Mouse (Mus musculus) spleen, adult 2 months (tissue): ENCODE results near the gene Astn2. TPM values are rescaled to one million over a fixed set of nuclear protein-coding genes. Genes with fewer than 3 reads are reported as not detected.

Source experiments
- DNase-seq, 2 experiments: peaks; one replicate each; pipeline versions ENCODE4 v3.0.0 to v3.0.0-alpha.2; 2012 to 2021; ENCODE audit warnings: low spot score in 2 of 2, low read depth in 1 of 2
- H3K27ac ChIP-seq: fragments of 200-500 bp; 2 replicates; pipeline ENCODE4 v1.5.1; 2012; ENCODE audit warnings: low read length, inconsistent platforms; ENCODE audit not compliant: insufficient read depth
- H3K27me3 ChIP-seq: fragments of 200-500 bp; 2 replicates; pipeline ENCODE4 v1.6.1; 2012; ENCODE audit warnings: mild to moderate bottlenecking, moderate library complexity, low read length, inconsistent platforms; ENCODE audit not compliant: control insufficient read depth, insufficient read depth
- H3K36me3 ChIP-seq: fragments of 200-500 bp; 2 replicates; pipeline ENCODE4 v1.6.1; 2012; ENCODE audit warnings: mild to moderate bottlenecking, low read length, inconsistent platforms; ENCODE audit not compliant: control insufficient read depth, insufficient read depth
- H3K4me1 ChIP-seq: fragments of 200-500 bp; 2 replicates; pipeline ENCODE4 v1.6.1; 2011; ENCODE audit warnings: inconsistent platforms; ENCODE audit not compliant: control insufficient read depth, insufficient read depth, insufficient read length
- H3K4me3 ChIP-seq: fragments of 200-500 bp; 2 replicates; pipeline ENCODE4 v1.5.1; 2011; ENCODE audit warnings: mild to moderate bottlenecking, inconsistent platforms; ENCODE audit not compliant: insufficient read depth, insufficient read length; ENCODE audit errors: extremely low read depth
- CTCF ChIP-seq: fragments of 200-500 bp; IDR thresholded peaks from 2 replicates; pipeline ENCODE4 v1.5.1; 2011; ENCODE audit warnings: mild to moderate bottlenecking, inconsistent platforms; ENCODE audit not compliant: insufficient read depth, insufficient read length, insufficient replicate concordance; ENCODE audit errors: extremely low read depth
- POLR2A ChIP-seq: fragments of 200-500 bp; IDR thresholded peaks from 2 replicates; pipeline ENCODE4 v1.6.1; 2011; ENCODE audit warnings: low read depth, low read length, inconsistent platforms
- WGBS: fragments of 180-500 bp; shearing (Covaris S2); methylation state at CpG from one replicate; pipeline ENCODE4 v1.1.7; 2018; 5-methylcytosine and 5-hydroxymethylcytosine counted together
- polyA plus RNA-seq: library from polyadenylated mRNA; depleted of rRNA; stranded (reverse); fragments of >200 nt; gene quantifications from 2 replicates; pipeline ENCODE4 v1.2.3, GENCODE M21; 2012

Gene Astn2
- polyA plus RNA-seq, 1 experiment, result 3.9 TPM

- H3K27ac ChIP-seq, result no peak overlapping the region
- WGBS, result 79% methylated on average over 4 of the region's 4 CpGs
Observed at GRCm38 (mm10) chr4:65449171-65449570, 955.2 kb downstream of the Astn2 start.

GRCm38 (mm10) chr4:65441746-65442145, 962.7 kb downstream of the Astn2 start:
- H3K27me3 ChIP-seq, result no peaks in the 10 kb centered on the region
- WGBS, result 91% methylated on average over 4 of the region's 4 CpGs
- no peaks in the 10 kb centered on the region for H3K36me3 ChIP-seq
- H3K27ac ChIP-seq, result no peak overlapping the region
- no peaks in the 10 kb centered on the region for H3K4me1 ChIP-seq
- DNase-seq, result no peak
- TF ChIP-seq CTCF (no peak), POLR2A (no peak)
- no peak overlapping the region for H3K4me3 ChIP-seq

More at GRCm38 (mm10) chr4:65449171-65449570, 955.2 kb downstream of the Astn2 start:
- no peaks in the 10 kb centered on the region for H3K4me1 ChIP-seq
- H3K4me3 ChIP-seq, result no peak overlapping the region
- no peak for DNase-seq
- no peak for TF ChIP-seq POLR2A
- no peak for TF ChIP-seq CTCF
- no peaks in the 10 kb centered on the region for H3K36me3 ChIP-seq
- no peaks in the 10 kb centered on the region for H3K27me3 ChIP-seq

GRCm38 (mm10) chr4:65430804-65431203, 973.6 kb downstream of the Astn2 start:
- H3K4me1 ChIP-seq, result no peaks in the 10 kb centered on the region
- 75% methylated on average over 3 of the region's 3 CpGs for WGBS
- no peak overlapping the region for H3K4me3 ChIP-seq

GRCm38 (mm10) chr4:65427480-65427879, 976.9 kb downstream of the Astn2 start:
- Histone ChIP-seq H3K36me3 (no peaks in the 10 kb centered on the region), H3K27me3 (no peaks in the 10 kb centered on the region), H3K27ac (no peak overlapping the region), H3K4me1 (no peaks in the 10 kb centered on the region), H3K4me3 (no peak overlapping the region)
- TF ChIP-seq CTCF (no peak), POLR2A (no peak)
- DNase-seq, result no peak
- 81% methylated on average over 3 of the region's 3 CpGs for WGBS

More at GRCm38 (mm10) chr4:65430804-65431203, 973.6 kb downstream of the Astn2 start:
- Histone ChIP-seq H3K27me3 (no peaks in the 10 kb centered on the region), H3K27ac (no peak overlapping the region), H3K36me3 (no peaks in the 10 kb centered on the region)
- no peak for DNase-seq
- no peak for TF ChIP-seq CTCF
- TF ChIP-seq POLR2A, result no peak

- Histone ChIP-seq H3K4me3 (no peak overlapping the region), H3K36me3 (no peaks in the 10 kb centered on the region), H3K27ac (no peak overlapping the region), H3K27me3 (no peaks in the 10 kb centered on the region), H3K4me1 (no peaks in the 10 kb centered on the region)
- WGBS, result 83% methylated on average over 5 of the region's 5 CpGs
- TF ChIP-seq CTCF (no peak), POLR2A (no peak)
- no peak for DNase-seq
Observed at GRCm38 (mm10) chr4:65426437-65426836, 978.0 kb downstream of the Astn2 start.

- TF ChIP-seq CTCF, result no peak
- TF ChIP-seq POLR2A, result no peak
- no peaks in the 10 kb centered on the region for H3K27me3 ChIP-seq
- H3K27ac ChIP-seq, result no peak overlapping the region
- no peaks in the 10 kb centered on the region for H3K36me3 ChIP-seq
- no peak overlapping the region for H3K4me3 ChIP-seq
- DNase-seq, result no peak
- 91% methylated on average over 3 of the region's 3 CpGs for WGBS
- no peaks in the 10 kb centered on the region for H3K4me1 ChIP-seq
Observed at GRCm38 (mm10) chr4:65423068-65423625, 981.3 kb downstream of the Astn2 start.

- Histone ChIP-seq H3K36me3 (no peaks in the 10 kb centered on the region), H3K27ac (no peak overlapping the region), H3K4me3 (no peak overlapping the region), H3K27me3 (no peaks in the 10 kb centered on the region), H3K4me1 (no peaks in the 10 kb centered on the region)
- TF ChIP-seq CTCF (no peak), POLR2A (no peak)
- 90% methylated on average over 2 of the region's 2 CpGs for WGBS
- DNase-seq, result no peak
Observed at GRCm38 (mm10) chr4:65421272-65421671, 983.1 kb downstream of the Astn2 start.

- Histone ChIP-seq H3K27ac (no peak overlapping the region), H3K4me1 (no peaks in the 10 kb centered on the region), H3K4me3 (no peak overlapping the region), H3K36me3 (no peaks in the 10 kb centered on the region), H3K27me3 (no peaks in the 10 kb centered on the region)
- no peak for DNase-seq
- TF ChIP-seq CTCF (no peak), POLR2A (no peak)
- WGBS, result 58% methylated on average over 3 of the region's 3 CpGs
Observed at GRCm38 (mm10) chr4:65420511-65420931, 983.9 kb downstream of the Astn2 start.
